Mouse (Mus musculus) bone marrow macrophage, adult 2 months (primary cell): Measurements from ENCODE around the gene Fam155a.

Experiments
- CTCF ChIP-seq: IDR thresholded peaks from 2 replicates; pipeline ENCODE4 v1.5.1; 2012; ENCODE audit warnings: low read depth, mild to moderate bottlenecking, low read length, moderate library complexity
- POLR2A ChIP-seq: IDR thresholded peaks from 2 replicates; pipeline ENCODE4 v1.6.1; 2012; ENCODE audit warnings: mild to moderate bottlenecking, low read depth, low read length, borderline replicate concordance

DNA sequence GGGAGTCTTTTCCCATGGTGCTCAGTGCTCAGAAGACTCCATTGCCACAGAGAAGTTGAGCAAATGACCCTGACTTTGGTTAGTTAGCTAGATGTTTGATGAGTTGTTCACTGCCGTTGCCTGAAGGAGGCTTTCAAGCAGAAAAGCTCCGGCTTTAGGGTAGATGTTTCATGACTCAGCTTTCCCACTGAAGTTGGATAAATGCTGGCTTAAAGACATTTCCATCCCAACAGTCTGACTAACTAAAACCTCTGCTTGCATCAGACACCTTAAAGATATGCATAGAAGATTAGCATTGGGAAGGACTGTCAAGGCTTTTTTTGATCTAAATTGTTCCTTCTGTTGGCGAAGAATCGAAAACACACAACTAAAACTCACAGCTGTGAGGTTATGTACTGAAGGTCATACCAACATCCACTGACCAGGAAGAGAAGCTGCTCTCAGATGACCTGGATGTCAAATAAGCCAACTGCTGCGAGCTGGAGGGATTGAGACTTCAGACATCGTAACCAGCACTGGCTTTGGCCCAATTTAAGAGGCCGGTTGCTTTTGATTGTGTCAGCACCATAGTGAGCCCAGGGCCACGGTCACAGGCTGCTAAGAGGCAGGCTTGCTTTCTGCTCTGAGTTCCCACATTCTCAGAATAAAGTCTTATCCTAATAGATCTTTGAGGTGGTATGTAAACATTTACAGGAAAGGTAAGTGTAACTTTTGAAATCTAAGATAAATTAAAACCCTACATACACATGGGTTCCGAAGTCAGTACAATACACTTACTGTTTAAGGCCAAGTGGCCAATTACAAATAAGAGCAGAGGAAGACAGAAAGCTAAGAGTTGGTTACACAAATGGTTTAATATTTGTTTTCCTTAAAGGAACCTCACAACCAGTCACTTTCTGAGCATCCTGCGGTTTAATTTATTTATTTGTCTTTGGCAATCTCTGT lies 351.8 kb downstream of the Fam155a start:
- TF ChIP-seq CTCF (no peak), POLR2A (no peak)
